Mouse (Mus musculus) embryonic fibroblast, embryonic 13.5 days (primary cell): ENCODE results near the gene 4930404H24Rik.

ENCODE experiments used
- CTCF ChIP-seq: IDR thresholded peaks from 2 replicates; pipeline ENCODE4 v1.5.1; 2011; ENCODE audit warnings: mild to moderate bottlenecking, control low read depth, low read length, moderate library complexity, borderline replicate concordance; ENCODE audit not compliant: insufficient read depth
- POLR2A ChIP-seq: IDR thresholded peaks from 2 replicates; pipeline ENCODE4 v1.6.1; 2011; ENCODE audit warnings: low read depth, mild to moderate bottlenecking, control low read depth, low read length, moderate library complexity

GRCm38 (mm10) chr2:153447719-153448118, 44.9 kb upstream of the 4930404H24Rik start:
- TF ChIP-seq CTCF (no peak), POLR2A (no peak)
